Mouse (Mus musculus): ENCODE measurements around the gene Gm17577. TPM values are rescaled to one million over a fixed set of nuclear protein-coding genes. Genes with fewer than 3 reads are reported as not detected.
"Not testable (repeated sequence)": the region's sequence is repeated elsewhere in the genome, so short reads cannot be mapped to it uniquely, and the experiment has no call there.

Gene Gm17577
- polyA plus RNA-seq (2015; fragmentation: Nextera tagmentation; extraction: Ambion mirVana), result not detected in 2 replicates

DNA sequence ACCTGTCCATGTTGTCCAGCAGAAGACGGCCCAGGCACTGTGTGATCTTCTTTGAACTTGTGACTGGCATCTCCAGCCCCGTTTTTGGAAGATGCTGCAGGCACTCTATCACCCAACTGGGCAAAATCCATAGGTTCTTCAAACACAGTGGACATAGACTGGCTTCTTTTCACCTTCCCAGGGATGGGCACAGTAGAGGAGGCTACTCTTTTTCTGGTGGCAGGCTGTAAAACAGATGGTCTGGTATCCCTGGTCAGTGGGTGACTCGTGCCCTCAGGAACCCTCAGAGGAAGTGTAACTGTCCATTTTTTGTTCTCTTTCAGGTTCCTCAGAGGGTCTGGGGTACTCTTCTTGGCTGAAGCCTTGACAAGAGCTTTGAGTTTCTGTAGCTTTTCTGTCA, at the start of gene Gm17577:
Gene Gm17577 (minus strand): TSS at position 101 of the 400 bp plus-strand sequence.
- not testable (repeated sequence) for H3K4me1 ChIP-seq, H3K36me3 ChIP-seq

GRCm38 (mm10) chrX:123222381-123222780, 24.3 kb downstream of the Gm17577 start, which contains the start of gene Srsx:
Srsx (minus strand) TSS chrX:123222481.
- 29% methylated on average over 1 of the region's 1 CpGs for WGBS
- not testable (repeated sequence) for H3K4me2 ChIP-seq; H3K27me3 ChIP-seq (replicated peaks); H3K4me3 ChIP-seq; H3K4me1 ChIP-seq; H3K9ac ChIP-seq; H3K27ac ChIP-seq (replicated peaks); ATAC-seq (ENCODE audit: extremely low read depth, insufficient number of reproducible peaks, low FRiP score, low TSS enrichment); H3K36me3 ChIP-seq; H3K9me3 ChIP-seq

More for the DNA sequence above, at the start of gene Gm17577:
- H3K9ac ChIP-seq; H3K27me3 ChIP-seq (replicated peaks); ATAC-seq (ENCODE audit: extremely low read depth, insufficient number of reproducible peaks, low FRiP score, low TSS enrichment); H3K4me3 ChIP-seq; H3K4me2 ChIP-seq; H3K9me3 ChIP-seq; H3K27ac ChIP-seq (replicated peaks): not testable (repeated sequence)
- no CpG with 5 or more reads among the region's 3 CpGs for WGBS

Other genes with a start within 250 kb of the Gm17577 start
- gene Gm17521, start 217.2 kb downstream of the Gm17577 start, polyA plus RNA-seq (2015; fragmentation: Nextera tagmentation; extraction: Ambion mirVana), result not detected in 2 replicates
- gene Cldn34c1, start 143.4 kb downstream of the Gm17577 start, polyA plus RNA-seq (2015; fragmentation: Nextera tagmentation; extraction: Ambion mirVana), result 7.9 and 10.2 TPM in 2 replicates
- not detected in 2 replicates for gene Srsx, start 24.4 kb downstream of the Gm17577 start, polyA plus RNA-seq (2015; fragmentation: Nextera tagmentation; extraction: Ambion mirVana)